Mouse (Mus musculus) liver, embryonic 14.5 days (tissue): ENCODE measurements at regions not wholly inside any gene's neighbourhood (a gene's known extent, or its start where the extent isn't known, plus 50 kb on each side); places are given as distances from the start of the nearest gene placed in this dataset.

Source experiments
- CTCF ChIP-seq: IDR thresholded peaks from 2 replicates; pipeline ENCODE4 v1.5.1; 2016; ENCODE audit warnings: antibody characterized with exemption, low read depth, control low read depth
- EP300 ChIP-seq: IDR thresholded peaks from 2 replicates; pipeline ENCODE4 v1.6.1; 2016; ENCODE audit warnings: antibody characterized with exemption, low read depth

GRCm38 (mm10) chr10:91314441-91314840, 133.3 kb upstream of the Tmpo start:
- TF ChIP-seq CTCF: no peak
- TF ChIP-seq EP300: no peak
